Mouse (Mus musculus): ENCODE data around the gene Tmem144. TPM values are rescaled to one million over a fixed set of nuclear protein-coding genes. Genes with fewer than 3 reads are reported as not detected.
A peak's percentile ranks its signal among the peaks of the same experiment; 100 is the strongest.
"Not testable (repeated sequence)": the region's sequence is repeated elsewhere in the genome, so short reads cannot be mapped to it uniquely, and the experiment has no call there.

Tmem144 gene
- polyA plus RNA-seq, 1 experiment from 2014 or later, result 2.2 TPM

GRCm38 (mm10) chr3:79813814-79814490, 38.6 kb downstream of the Tmem144 start:
- 0 out of 2 replicates have a peak, but pooled peaks have one; percentile 35 for ATAC-seq (ENCODE audit: low FRiP score, low TSS enrichment)
- Histone ChIP-seq H3K4me2 (replicated peaks; ENCODE audit: low read depth) (no peak overlapping the region), H3K4me1 (replicated peaks; ENCODE audit: control insufficient read depth, insufficient read depth) (no peaks in the 10 kb centered on the region), H3K9me3 (ENCODE audit: control insufficient read depth, low read length) (no peaks in the 10 kb centered on the region), H3K27me3 (ENCODE audit: control insufficient read depth, insufficient read depth, low read length) (no peaks in the 10 kb centered on the region), H3K36me3 (ENCODE audit: control insufficient read depth, insufficient read depth, low read length) (no peaks in the 10 kb centered on the region), H3K4me3 (ENCODE audit: low read depth, low read length) (no peak overlapping the region), H3K27ac (replicated peaks) (no peak overlapping the region), H3K9ac (ENCODE audit: low read length) (no peak overlapping the region)
- WGBS, result 31% methylated on average over 19 of the region's 19 CpGs
- peak; percentile 75 for DNase-seq (ENCODE audit: low spot score)
- TF ChIP-seq CTCF (IDR thresholded peaks at IDR 0.05; ENCODE audit: low read depth), result peak; percentile 93
- no peak for TF ChIP-seq EP300 (optimal IDR thresholded peaks at IDR 0.05)

- WGBS, result 87% methylated on average over 2 of the region's 2 CpGs
- Histone ChIP-seq H3K27ac (replicated peaks) (no peak overlapping the region), H3K4me2 (replicated peaks; ENCODE audit: low read depth) (no peak overlapping the region), H3K9me3 (ENCODE audit: control insufficient read depth, low read length) (no peaks in the 10 kb centered on the region), H3K4me3 (ENCODE audit: low read depth, low read length) (no peak overlapping the region), H3K9ac (ENCODE audit: low read length) (no peak overlapping the region), H3K36me3 (ENCODE audit: control insufficient read depth, insufficient read depth, low read length) (no peaks in the 10 kb centered on the region), H3K4me1 (replicated peaks; ENCODE audit: control insufficient read depth, insufficient read depth) (no peaks in the 10 kb centered on the region), H3K27me3 (ENCODE audit: control insufficient read depth, insufficient read depth, low read length) (no peaks in the 10 kb centered on the region)
- ATAC-seq (ENCODE audit: low FRiP score, low TSS enrichment), result no peak
- DNase-seq (ENCODE audit: low spot score), result no peak
- TF ChIP-seq EP300 (optimal IDR thresholded peaks at IDR 0.05) (no peak), CTCF (IDR thresholded peaks at IDR 0.05; ENCODE audit: low read depth) (no peak)
Observed at GRCm38 (mm10) chr3:79812042-79812441, 40.5 kb downstream of the Tmem144 start.

- Histone ChIP-seq H3K4me2 (replicated peaks; ENCODE audit: low read depth) (no peak overlapping the region), H3K9me3 (ENCODE audit: control insufficient read depth, low read length) (no peaks in the 10 kb centered on the region), H3K4me3 (ENCODE audit: low read depth, low read length) (no peak overlapping the region), H3K27ac (replicated peaks) (no peak overlapping the region), H3K36me3 (ENCODE audit: control insufficient read depth, insufficient read depth, low read length) (no peaks in the 10 kb centered on the region), H3K27me3 (ENCODE audit: control insufficient read depth, insufficient read depth, low read length) (no peaks in the 10 kb centered on the region), H3K4me1 (replicated peaks; ENCODE audit: control insufficient read depth, insufficient read depth) (no peaks in the 10 kb centered on the region), H3K9ac (ENCODE audit: low read length) (no peak overlapping the region)
- no peak for DNase-seq (ENCODE audit: low spot score)
- ATAC-seq (ENCODE audit: low FRiP score, low TSS enrichment), result no peak
- TF ChIP-seq CTCF (IDR thresholded peaks at IDR 0.05; ENCODE audit: low read depth), result peak; percentile 54
- TF ChIP-seq EP300 (optimal IDR thresholded peaks at IDR 0.05), result no peak
- 43% methylated on average over 3 of the region's 3 CpGs for WGBS
Observed at GRCm38 (mm10) chr3:79811632-79812031, 40.9 kb downstream of the Tmem144 start.

GRCm38 (mm10) chr3:79810563-79810962, 42.0 kb downstream of the Tmem144 start:
- 51% methylated on average over 6 of the region's 6 CpGs for WGBS
- DNase-seq (ENCODE audit: low spot score), result no peak
- TF ChIP-seq CTCF (IDR thresholded peaks at IDR 0.05; ENCODE audit: low read depth), result no peak
- no peak for TF ChIP-seq EP300 (optimal IDR thresholded peaks at IDR 0.05)
- Histone ChIP-seq H3K4me1 (replicated peaks; ENCODE audit: control insufficient read depth, insufficient read depth) (no peaks in the 10 kb centered on the region), H3K4me2 (replicated peaks; ENCODE audit: low read depth) (no peak overlapping the region), H3K36me3 (ENCODE audit: control insufficient read depth, insufficient read depth, low read length) (no peaks in the 10 kb centered on the region), H3K4me3 (ENCODE audit: low read depth, low read length) (no peak overlapping the region), H3K9me3 (ENCODE audit: control insufficient read depth, low read length) (no peaks in the 10 kb centered on the region), H3K9ac (ENCODE audit: low read length) (no peak overlapping the region), H3K27me3 (ENCODE audit: control insufficient read depth, insufficient read depth, low read length) (no peaks in the 10 kb centered on the region), H3K27ac (replicated peaks) (no peak overlapping the region)
- ATAC-seq (ENCODE audit: low FRiP score, low TSS enrichment), result no peak

GRCm38 (mm10) chr3:79809180-79809567, 43.4 kb downstream of the Tmem144 start:
- TF ChIP-seq EP300 (optimal IDR thresholded peaks at IDR 0.05), result no peak
- TF ChIP-seq CTCF (IDR thresholded peaks at IDR 0.05; ENCODE audit: low read depth), result peak; percentile 95
- WGBS, result 5% methylated on average over 4 of the region's 4 CpGs
- 0 out of 2 replicates have a peak, but pooled peaks have one; percentile 29 for ATAC-seq (ENCODE audit: low FRiP score, low TSS enrichment)

GRCm38 (mm10) chr3:79808530-79809179, 43.9 kb downstream of the Tmem144 start:
- Histone ChIP-seq H3K4me3 (ENCODE audit: low read depth, low read length) (no peak overlapping the region), H3K27me3 (ENCODE audit: control insufficient read depth, insufficient read depth, low read length) (no peaks in the 10 kb centered on the region), H3K4me2 (replicated peaks; ENCODE audit: low read depth) (no peak overlapping the region), H3K27ac (replicated peaks) (no peak overlapping the region), H3K36me3 (ENCODE audit: control insufficient read depth, insufficient read depth, low read length) (no peaks in the 10 kb centered on the region), H3K9me3 (ENCODE audit: control insufficient read depth, low read length) (no peaks in the 10 kb centered on the region), H3K4me1 (replicated peaks; ENCODE audit: control insufficient read depth, insufficient read depth) (no peaks in the 10 kb centered on the region), H3K9ac (ENCODE audit: low read length) (no peak overlapping the region)
- no peak for DNase-seq (ENCODE audit: low spot score)
- TF ChIP-seq CTCF (IDR thresholded peaks at IDR 0.05; ENCODE audit: low read depth) (no peak), EP300 (optimal IDR thresholded peaks at IDR 0.05) (no peak)
- ATAC-seq (ENCODE audit: low FRiP score, low TSS enrichment), result no peak
- WGBS, result 73% methylated on average over 9 of the region's 9 CpGs

More at GRCm38 (mm10) chr3:79809180-79809567, 43.4 kb downstream of the Tmem144 start:
- no peaks in the 10 kb centered on the region for H3K4me1 ChIP-seq (replicated peaks; ENCODE audit: control insufficient read depth, insufficient read depth)
- H3K27ac ChIP-seq (replicated peaks), result no peak overlapping the region
- no peak overlapping the region for H3K4me3 ChIP-seq (ENCODE audit: low read depth, low read length)
- no peaks in the 10 kb centered on the region for H3K36me3 ChIP-seq (ENCODE audit: control insufficient read depth, insufficient read depth, low read length)
- DNase-seq (ENCODE audit: low spot score), result peak; percentile 75
- no peak overlapping the region for H3K4me2 ChIP-seq (replicated peaks; ENCODE audit: low read depth)
- no peaks in the 10 kb centered on the region for H3K9me3 ChIP-seq (ENCODE audit: control insufficient read depth, low read length)
- H3K27me3 ChIP-seq (ENCODE audit: control insufficient read depth, insufficient read depth, low read length), result no peaks in the 10 kb centered on the region
- H3K9ac ChIP-seq (ENCODE audit: low read length), result no peak overlapping the region

GRCm38 (mm10) chr3:79800761-79801160, 51.8 kb downstream of the Tmem144 start:
- not testable (repeated sequence) for H3K27ac ChIP-seq (replicated peaks); H3K9ac ChIP-seq (ENCODE audit: low read length); H3K4me3 ChIP-seq (ENCODE audit: low read depth, low read length); ATAC-seq (ENCODE audit: low FRiP score, low TSS enrichment); H3K36me3 ChIP-seq (ENCODE audit: control insufficient read depth, insufficient read depth, low read length); H3K4me2 ChIP-seq (replicated peaks; ENCODE audit: low read depth); H3K9me3 ChIP-seq (ENCODE audit: control insufficient read depth, low read length); H3K27me3 ChIP-seq (ENCODE audit: control insufficient read depth, insufficient read depth, low read length); H3K4me1 ChIP-seq (replicated peaks; ENCODE audit: control insufficient read depth, insufficient read depth); DNase-seq (ENCODE audit: low spot score)
- WGBS, result 78% methylated on average over 7 of the region's 7 CpGs

Data from stomach, postnatal 0 days (tissue).